Mouse (Mus musculus) urinary bladder, postnatal 25 days (tissue): ENCODE results near the gene Edem1.
"Not testable (repeated sequence)": the region's sequence is repeated elsewhere in the genome, so short reads cannot be mapped to it uniquely, and the experiment has no call there.

Experiments
- DNase-seq: peaks from one replicate; pipeline ENCODE4 v3.0.0; 2022; ENCODE audit warnings: low spot score

Edem1 gene

DNA sequence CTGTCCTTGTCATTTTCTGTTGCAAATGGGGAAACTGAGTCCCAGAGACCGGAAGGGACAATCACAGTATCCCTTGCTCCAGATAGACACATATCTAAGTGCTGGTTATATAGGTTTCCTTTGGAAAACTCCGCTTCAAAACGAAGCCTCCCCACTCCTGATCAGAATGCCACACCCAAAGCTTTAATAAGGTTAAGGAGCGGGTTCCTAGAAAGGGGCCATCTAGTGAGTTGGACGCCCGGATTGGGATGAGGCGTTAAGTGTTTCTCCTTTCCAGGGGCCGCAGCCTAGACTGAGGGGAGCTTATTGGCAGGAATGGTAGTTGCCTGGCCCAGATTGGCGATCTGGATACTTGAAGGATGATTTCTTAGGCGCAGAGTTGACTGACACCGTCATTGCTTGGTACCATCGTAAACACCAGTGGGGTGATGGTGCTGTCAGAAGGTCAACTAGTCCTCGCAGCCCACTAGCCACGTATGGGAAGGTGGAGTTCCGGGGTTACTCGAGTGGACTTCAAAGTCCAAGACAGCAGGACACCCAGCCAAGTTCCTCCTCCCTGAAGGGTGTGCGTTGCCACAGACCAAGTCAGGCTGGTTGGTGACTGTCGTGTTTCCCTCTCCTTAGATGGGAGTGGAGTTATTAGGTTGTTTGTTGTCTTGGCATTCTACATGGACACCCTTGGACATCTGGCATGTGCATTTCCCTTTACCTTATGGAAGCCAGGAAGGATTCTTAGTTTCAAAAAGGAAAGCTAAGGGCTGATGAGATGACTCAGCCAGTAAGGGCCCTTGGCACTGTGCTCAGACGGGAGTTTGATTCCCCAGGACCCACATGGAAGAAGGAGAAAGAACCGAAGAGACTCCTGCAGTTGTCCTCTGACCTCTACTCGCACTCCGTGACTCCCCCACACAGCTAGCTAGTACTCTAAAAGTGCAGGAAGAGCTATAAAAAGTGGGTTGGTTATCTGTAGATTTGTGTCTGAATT is 1.2 kb downstream of the Edem1 start:
- peak; percentile 11 for DNase-seq

DNA sequence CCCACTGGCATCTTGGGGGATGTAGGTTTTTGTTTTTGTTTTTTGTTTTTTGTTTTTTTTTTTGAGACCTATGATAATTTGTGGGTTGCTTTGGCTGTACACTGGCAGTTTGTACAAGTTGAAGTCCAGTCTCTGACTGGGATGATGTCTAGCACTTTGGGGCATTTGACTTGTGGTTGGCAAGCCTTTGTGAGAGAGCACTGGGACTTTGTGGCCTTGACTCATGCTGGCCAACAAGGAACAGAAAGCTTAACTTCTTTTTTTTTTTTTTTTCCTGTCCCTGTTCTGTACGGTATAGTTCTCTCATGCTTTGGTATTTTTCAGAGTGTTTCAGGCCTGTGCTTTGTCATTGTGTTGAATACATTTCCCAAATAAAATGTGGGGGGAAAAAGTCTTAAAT is 3.7 kb downstream of the Edem1 start:
- DNase-seq, result no peak

DNA sequence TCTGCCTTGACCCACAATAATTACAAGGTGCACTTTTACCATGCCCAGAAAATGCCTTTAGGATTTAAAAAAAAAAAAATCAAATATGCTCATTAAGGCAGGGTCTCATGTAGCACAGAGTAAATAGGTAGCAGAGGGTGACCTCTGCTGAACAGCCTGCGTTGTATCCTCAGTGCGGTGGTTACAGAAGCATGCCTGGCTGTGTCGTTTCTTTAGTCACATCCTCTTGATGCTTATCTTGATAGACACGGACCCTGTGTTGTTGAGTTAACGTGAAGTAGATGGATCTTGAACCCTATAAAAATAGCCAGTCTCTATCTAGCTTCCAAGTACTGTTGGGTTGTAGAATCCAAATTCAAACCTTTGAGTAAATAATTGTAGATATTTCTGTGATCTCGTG is 4.5 kb downstream of the Edem1 start:
- DNase-seq, result no peak

DNA sequence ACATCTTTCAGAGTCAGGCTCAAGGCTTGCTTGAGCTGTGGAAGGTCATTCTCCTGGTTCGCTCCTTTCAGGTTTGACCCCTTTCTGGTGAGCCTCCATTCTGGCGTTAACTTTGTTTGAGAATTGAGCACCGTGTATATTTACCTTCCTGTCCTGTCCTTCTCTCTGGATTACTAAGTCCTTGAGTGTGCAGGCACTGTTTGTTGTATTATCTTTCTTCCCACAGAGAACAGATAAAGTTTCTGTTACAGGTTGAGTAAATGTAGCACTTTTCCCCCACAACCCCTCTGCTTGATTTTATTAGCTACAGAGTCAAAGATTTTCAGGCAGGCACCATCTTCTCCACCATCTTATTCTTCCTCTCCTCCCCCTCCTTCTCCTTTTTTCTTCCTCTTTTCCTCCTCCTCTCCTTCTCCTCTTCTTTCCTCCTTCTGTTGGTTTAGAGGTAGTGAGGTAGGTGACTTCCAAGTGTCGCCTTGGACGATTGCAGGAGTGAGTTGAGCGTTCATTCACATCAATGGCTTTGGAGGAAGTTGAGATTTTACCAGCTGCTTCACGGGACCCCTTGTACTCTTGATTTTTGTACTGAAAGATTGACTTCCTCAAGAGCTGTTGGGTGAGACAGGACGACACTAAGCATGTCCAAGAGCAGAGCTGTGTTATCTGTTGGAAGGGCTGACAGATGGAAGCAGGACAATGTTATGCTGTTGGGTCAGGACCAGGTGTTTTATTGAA is 5.7 kb downstream of the Edem1 start:
- DNase-seq, result no peak

DNA sequence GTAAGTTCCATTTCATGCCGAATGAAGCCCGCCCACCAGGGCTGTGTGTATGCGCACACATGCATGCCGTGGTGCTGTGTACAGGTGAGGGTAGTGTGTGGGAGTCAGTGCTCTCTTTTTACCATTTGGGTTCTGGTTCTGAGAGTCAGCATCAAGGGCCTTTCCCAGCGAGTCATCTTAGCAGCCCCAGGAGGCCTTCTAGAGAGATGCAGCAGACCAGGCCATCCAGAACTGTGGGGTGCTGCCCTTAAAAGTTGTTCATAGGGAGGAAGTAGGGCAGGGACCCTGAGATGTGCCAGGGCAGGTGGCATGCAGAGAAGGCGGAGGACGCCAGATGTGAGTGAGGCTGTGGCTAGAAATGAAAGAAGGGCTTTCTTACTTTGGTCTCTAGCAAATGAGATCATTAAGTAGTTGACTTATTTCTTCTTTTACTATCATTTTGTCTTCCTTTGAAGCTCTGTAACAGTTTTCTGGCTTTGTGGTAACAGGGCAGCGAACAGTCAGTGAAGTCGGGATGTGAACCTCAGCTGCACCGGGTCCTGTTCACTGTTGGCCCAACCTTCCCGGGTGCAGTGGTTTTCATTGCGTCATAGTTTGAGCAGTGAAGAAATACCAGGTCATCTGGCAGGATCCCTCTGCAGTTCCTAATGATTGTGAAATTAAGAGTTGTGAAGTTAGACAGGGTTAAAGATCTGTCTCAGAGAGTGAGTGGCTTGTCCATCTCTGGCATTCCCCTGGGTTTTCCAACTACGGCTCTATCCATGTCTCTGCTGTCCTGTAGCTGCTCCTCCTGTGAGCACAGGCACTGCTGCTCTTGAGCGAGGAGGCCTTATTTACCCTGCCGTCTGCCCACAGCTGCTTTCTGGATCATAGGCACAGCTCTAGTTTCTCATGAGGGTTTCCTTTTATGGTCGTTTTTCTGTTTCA is 7.6 kb downstream of the Edem1 start:
- no peak for DNase-seq

DNA sequence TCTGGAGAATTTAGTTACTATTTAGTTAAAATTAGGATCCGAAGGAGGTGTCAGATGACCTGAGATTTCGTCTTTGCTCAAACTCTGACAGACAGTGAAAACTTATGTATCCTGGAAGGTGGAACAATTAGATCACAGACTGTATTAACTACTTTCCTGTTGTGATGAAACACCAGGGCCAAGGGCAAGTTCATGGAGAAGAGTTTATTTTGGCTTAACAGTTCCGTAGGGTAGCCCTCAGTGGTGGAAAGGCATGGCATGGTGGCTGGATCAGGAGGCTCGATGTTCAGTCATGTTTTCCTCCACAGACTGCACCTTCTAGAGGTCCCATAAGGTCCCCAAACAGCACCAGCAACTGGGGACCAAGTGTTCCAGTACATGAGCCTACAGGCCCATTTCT is 8.6 kb downstream of the Edem1 start:
- DNase-seq, result no peak

DNA sequence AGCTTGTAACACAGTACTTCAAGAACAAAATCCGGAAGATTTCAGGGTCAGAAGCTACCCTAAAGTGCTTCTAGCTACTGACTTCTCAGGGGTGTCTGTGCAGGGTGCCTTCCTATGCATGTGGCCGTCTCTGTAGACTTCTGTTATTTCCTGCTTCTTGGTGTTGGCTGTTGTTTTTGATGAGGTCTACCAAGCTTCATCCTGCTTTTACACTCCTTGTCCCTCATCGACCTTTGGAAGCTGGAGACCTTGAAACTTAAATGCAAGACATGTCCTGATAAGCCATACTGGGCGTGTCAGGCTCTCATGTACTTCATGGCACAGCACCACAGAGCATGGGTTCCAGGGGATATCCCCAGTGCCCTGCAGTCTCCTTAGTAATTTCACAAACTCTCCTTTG is 9.5 kb downstream of the Edem1 start:
- no peak for DNase-seq

DNA sequence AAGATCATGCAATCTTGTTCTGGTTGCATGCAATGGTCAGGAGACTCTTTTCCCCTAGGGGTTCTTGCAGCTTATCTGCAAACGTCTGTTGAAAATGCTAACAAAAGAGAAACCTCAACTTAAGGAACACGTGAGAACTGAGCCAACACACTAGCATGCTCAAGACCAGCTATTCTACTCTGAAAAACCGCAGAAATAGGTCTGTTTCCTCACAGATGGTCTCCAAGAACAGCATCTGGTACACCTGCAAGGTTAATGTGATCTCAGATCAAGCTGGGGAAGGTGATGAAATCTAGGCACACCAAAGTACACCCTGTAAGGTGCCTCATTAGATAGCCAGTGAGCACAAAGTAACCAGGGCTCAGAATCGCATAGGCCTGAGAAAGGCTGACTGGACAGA is 11.0 kb downstream of the Edem1 start:
- no peak for DNase-seq

DNA sequence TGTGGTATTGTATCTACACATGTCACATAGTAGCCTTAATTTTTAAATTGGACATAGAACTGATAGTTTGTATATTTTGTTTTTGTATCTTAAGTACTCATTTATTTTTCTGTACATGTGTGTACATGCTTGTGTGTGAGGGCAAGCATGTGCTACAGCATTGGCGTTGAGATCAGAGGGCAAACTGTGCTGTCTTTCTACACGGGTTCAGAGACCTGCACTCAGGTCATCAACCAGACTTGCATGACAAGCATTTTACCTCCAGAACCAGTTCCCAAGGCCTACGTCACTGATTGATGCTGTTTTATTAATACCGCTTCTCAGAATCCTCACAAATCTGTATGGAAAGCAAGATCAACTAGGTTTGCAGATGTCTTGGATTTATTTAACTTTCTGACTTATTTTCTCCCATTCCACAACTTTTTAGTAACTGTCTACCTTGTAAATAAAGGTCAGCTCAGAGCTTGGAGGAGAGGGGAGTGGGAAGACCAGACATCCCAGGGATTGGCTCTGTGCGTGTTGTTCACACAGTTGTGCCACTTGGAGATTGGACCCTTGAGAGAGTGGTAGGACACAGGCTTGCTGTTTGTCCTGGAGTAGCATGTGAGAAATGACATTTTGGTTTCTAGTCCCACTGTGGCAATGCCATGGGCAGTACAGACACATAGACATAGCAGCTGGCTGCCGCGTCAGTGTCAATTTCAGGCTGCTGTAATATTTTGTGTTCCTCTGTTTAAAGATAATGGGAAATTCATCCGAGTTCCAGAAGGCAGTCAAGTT is 12.6 kb downstream of the Edem1 start:
- DNase-seq, result no peak

DNA sequence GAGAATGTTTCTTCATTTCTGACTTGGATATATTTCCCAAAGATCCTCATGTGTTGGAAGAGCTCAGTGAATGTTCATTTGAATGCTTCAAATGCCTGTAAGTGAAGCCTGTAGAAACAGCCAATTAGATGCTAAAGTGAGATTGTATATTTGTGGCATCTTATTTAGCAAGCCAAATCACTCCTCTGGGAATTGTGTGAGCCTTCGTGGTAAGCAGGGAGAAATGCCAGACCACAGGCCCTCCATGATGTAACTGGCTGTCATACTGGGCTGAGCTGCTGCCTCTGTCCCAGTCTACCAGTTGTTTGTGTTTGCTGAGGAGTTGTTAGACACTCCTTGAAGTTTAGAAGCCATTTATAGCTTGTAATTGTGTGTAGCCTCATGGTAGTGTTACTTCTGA is 15.2 kb downstream of the Edem1 start:
- DNase-seq, result no peak

DNA sequence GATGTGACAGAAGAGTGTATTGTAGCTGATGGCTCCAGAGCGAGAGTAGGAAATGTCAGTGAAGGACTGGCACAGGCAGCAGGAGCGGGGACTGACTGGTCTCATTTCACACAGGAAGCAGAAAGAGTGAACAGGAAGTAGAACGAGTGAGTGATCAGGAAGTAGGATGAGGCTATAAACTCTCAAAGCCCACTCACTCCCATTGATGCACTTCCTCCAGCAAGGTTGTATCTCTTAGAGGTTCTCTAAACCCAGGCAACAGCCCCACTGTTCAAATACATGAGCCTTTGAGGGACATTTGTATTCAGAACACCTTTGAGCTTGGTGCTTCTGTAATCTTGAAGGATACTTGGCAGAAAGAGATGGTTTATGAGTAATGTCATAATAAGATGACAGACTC is 15.7 kb downstream of the Edem1 start:
- no peak for DNase-seq

DNA sequence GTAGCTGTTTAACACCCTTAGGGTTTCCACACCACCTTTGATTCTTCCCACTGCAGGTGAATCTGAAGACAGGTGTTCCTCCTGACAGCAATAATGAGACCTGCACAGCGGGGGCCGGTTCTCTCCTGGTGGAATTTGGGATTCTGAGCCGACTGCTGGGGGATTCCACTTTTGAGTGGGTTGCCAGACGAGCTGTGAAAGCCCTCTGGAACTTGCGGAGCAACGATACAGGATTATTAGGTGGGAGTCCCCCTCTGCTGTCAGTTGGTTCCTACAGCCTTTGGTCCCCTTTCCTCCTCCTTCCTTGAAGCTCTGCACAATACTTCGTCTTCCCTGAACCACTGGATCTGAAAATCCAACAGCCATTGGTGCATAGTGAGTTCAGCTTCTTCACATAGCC is 16.3 kb downstream of the Edem1 start:
- DNase-seq, result no peak

DNA sequence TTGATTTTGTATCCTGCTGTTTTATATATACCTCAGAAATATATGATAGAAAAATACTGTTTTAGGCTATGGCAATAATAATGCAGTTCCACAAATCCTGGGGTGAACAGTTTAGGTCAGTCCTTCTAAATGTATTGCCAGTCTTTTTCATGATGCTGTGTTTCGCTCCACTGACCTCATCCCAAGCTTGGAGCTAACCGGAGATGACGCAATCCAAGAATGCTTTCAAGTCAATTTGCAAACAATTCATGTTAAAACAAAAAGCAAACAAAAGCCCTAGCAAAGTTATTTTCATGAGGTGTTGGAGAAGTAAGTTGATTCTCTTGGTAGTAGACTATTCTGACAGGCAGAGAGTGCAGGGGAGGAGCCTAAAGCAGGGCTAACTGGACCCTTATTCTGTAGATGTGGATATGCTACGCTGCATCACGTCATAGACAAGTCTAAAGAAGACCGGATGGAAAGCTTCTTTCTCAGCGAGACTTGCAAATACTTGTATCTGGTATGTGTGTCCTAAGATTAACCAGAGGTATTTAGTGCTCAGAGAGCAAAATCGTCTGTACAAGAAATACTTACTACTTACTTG is 23.7 kb downstream of the Edem1 start:
- no peak for DNase-seq

DNA sequence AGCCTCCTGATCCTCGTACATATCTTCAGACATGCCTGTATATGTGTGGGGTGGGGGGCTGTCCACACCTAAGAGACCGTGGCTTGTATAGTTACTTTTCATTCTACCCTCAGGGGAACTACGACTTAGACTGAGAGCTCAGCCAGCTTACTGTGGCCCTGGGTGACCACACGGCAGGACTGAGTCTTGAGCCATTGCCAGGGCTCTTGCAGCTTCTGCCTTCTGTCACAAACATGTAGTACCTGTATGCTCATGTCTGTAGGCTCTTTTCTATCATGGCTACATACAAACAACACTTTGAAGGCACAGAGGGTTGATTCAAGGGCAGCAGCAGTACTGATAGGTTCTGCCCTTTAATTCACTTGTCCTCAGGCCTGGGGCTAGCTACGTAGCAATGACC is 24.5 kb downstream of the Edem1 start:
- no peak for DNase-seq

DNA sequence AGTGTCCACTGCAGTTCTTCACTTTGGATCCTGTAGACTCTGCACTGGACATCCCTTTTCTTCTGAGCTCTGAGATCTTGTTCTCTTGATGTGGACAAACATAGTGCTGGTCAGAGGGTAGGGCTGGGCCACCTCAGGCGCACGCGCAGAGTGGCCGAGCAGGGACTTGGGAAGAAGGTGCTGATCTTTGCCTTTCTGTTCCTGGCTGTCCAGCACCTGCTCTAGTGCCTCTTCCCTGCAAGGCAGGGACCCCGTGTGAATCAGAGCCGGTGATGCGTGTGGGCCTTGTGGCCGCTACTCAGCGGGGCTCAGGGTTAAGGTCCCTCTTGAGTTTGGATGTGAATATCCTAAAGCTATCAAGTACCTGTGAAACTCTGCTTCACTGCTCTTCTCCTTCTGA is 30.1 kb downstream of the Edem1 start:
- no peak for DNase-seq

DNA sequence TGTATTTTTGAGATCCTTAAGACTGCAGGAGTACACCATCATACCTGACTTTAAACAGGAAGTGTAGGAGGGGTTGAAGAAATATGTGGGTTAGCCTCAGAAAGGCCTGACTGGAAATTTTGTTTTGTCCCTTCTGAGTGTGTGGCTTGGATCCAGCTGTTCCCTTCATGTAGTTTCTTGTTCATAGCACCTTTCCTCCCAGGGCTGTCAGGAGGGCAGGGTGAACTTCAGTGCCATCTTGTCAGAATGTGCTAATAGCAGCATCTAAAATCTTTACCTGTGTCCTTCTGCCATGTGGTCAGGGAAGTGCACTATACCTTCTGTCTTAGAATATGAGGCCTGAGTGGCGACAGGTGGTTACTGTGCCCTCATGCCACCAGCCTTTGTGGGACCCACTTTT is 32.8 kb downstream of the Edem1 start:
- DNase-seq, result no peak

DNA sequence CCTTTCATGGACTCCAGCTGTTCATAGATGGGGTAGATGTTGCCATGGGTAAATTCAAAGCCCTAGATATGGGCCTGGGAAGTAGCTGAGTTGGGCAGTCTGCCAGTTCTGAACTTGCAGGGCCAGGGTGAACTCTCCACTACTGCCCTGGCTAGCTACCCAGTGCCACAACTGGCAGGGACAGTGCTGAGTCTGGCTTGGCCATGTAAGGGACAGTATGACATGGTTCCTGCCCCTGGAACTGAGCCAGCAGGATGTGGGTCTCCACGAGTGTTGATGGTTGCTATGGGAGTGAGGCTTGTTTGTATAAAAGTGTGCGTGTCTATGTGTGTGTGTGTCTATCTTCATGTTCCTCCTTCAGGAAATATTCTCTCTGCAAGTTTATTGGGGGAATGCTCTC is 34.1 kb downstream of the Edem1 start:
- peak; percentile 19 for DNase-seq

DNA sequence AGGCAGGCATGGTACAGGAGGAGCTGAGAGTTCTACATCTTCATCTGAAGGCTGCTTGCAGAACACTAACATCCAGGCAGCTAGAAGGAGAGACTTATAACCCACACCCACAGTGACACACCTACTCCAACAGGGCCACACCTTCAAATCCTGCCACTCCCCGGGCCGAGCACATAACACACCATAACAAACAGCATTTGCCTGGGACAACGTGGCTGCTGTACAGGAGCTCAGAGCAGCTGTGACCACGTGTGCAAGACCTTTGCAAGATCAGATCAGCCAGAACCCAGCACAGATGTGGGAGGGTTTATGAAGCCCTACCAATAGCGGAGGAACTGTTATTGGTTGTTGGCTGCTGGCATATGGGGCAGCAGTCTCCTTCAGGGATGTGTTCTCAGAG is 37.9 kb downstream of the Edem1 start:
- no peak for DNase-seq

DNA sequence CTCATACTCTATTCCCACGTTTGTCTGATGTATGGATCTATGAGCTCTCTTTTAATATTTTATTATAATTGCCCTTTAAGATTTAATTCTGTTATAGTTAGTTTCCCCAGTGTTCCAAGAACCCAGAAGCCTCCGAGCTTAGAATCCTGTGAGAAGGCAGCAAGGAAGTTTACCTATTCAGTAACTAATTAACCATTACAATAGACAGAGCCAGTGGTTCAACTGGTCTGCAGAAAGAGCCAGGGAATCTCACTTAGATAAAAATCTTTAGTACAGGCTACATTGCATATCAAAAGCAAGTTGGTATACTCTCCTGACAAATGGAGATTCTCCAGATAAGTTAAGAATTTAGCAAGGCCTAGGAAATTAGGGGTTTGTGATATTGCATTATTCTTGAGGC is 40.6 kb downstream of the Edem1 start:
- DNase-seq, result not testable (repeated sequence)

DNA sequence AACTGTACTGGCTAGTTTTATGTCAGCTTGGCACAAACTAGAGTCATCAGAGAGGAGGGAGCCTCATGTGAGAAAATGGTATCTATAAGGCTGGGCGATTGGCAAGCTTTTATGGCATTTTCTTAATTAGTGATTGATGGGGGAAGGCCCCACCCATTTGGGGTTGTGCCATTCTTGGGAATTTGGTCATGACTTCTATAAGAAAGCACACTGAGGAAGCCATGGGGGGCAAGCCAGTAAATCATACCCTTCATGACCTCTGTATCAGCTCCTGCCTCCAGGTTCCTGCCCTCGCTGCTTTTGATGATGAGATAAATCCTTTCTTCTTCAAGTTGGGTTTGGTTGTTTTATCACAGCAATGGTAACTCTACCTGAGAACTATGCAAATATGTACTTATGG is 42.0 kb downstream of the Edem1 start:
- no peak for DNase-seq

DNA sequence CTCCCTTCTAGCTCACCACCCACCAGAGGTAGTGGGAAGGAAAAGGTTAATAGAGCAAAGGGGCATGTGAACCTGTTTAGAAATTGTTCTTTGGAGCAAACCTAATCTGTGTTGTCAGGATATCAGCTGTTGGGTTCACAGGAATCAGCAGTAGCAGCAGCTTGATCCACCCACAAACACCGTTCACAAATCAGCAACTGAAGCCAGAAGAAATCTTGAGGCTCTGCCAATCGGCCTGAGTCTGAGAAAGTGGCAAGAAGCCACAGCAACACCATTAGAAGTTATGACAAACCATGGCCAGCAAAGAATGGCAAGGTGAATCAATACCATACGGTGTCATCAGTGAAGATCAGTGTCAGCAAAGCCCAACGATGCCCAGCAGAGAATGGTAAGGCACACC is 42.8 kb downstream of the Edem1 start:
- no peak for DNase-seq
